Comparison of ENCODE assay signal across 12 mouse cellular contexts in genomic region chr6:145014944-145015343, GRCm38 (mm10).
DNase-seq lines count a peak whose midpoint lies in the region; ATAC-seq and TF ChIP-seq lines count a peak whose summit lies in the region.
"Had no signal": no experiment of that assay in that cellular context is flagged by ENCODE, and none has a peak within 500 bp of the region (broad histone marks: within the 10 kb centered on the region; RNA-seq: fewer than 3 reads in every experiment).

No protein-coding gene starts in this region.

- WGBS in kidney, adult 2 months: 98% methylated on average over 2 of the region's 2 CpGs
- 96% methylated on average over 2 of the region's 2 CpGs for WGBS in embryonic facial prominence, embryonic 10.5 days

- H3K4me3 ChIP-seq in kidney, adult 2 months (ENCODE audit: insufficient read depth, low read depth, low read length): no peak overlapping the region
- H3K4me3 ChIP-seq in embryonic facial prominence, embryonic 10.5 days: no peak overlapping the region
- H3K4me3 ChIP-seq: hindbrain, embryonic 12.5 days; lung, embryonic 15.5 days had no signal

- TF ChIP-seq CTCF in kidney, adult 2 months (conservative IDR thresholded peaks at IDR 0.05; ENCODE audit: insufficient read depth, insufficient read length, low read depth, low read length): no peak

- H3K27me3 ChIP-seq in kidney, adult 2 months (replicated peaks; ENCODE audit: control insufficient read depth, insufficient read depth, low read length): no peaks in the 10 kb centered on the region
- H3K27me3 ChIP-seq in embryonic facial prominence, embryonic 10.5 days (replicated peaks; ENCODE audit: low read depth, poor library complexity, severe bottlenecking): no peaks in the 10 kb centered on the region
- H3K27me3 ChIP-seq: hindbrain, embryonic 12.5 days; lung, embryonic 15.5 days had no signal

- no peak for TF ChIP-seq POLR2A in kidney, adult 2 months (IDR thresholded peaks at IDR 0.05; ENCODE audit: low read depth, low read length)

- no peaks in the 10 kb centered on the region for H3K36me3 ChIP-seq in kidney, adult 2 months (ENCODE audit: control insufficient read depth, insufficient read depth, low read length)
- H3K36me3 ChIP-seq in embryonic facial prominence, embryonic 10.5 days (replicated peaks): peaks cover 96% of the 10 kb centered on the region
- H3K36me3 ChIP-seq: lung, embryonic 15.5 days had no signal

- H3K27ac ChIP-seq in kidney, adult 2 months (ENCODE audit: insufficient read depth, low read depth, low read length): no peak overlapping the region
- no peak overlapping the region for H3K27ac ChIP-seq in embryonic facial prominence, embryonic 10.5 days (replicated peaks)
- H3K27ac ChIP-seq: hindbrain, embryonic 12.5 days; lung, embryonic 15.5 days had no signal

- H3K9me3 ChIP-seq in embryonic facial prominence, embryonic 10.5 days: peaks cover 6% of the 10 kb centered on the region; the same call in 1 of the 2 replicates
- H3K9me3 ChIP-seq: lung, embryonic 15.5 days had no signal

- no peak for ATAC-seq in CD4-positive, CD25-positive, alpha-beta regulatory T cell, adult 4 months

- peak; percentile 31 for DNase-seq in CD4-positive, CD25-positive, alpha-beta regulatory T cell, adult 2 months (ENCODE audit: low read depth, low spot score)
- peak; percentile 23 to 25 for DNase-seq in kidney, postnatal 4 days
- no peak for DNase-seq in kidney, adult 2 months
- peak; percentile 50 for DNase-seq in 3T3-L1 (ENCODE audit: low read depth, low spot score)
- DNase-seq in embryonic facial prominence, embryonic 10.5 days (ENCODE audit: low spot score): peak; percentile 20
- DNase-seq in neural tube, embryonic 10.5 days (ENCODE audit: extremely low spot score, low spot score): no peak
- DNase-seq in embryo, embryonic 9.5 days (ENCODE audit: extremely low spot score): no peak
- DNase-seq: gastrocnemius, postnatal 14 days; kidney, postnatal 25 days had no signal

- no peaks in the 10 kb centered on the region for H3K4me1 ChIP-seq in kidney, adult 2 months (ENCODE audit: control insufficient read depth, insufficient read depth, low read length)
- no peaks in the 10 kb centered on the region for H3K4me1 ChIP-seq in embryonic facial prominence, embryonic 10.5 days
- H3K4me1 ChIP-seq: hindbrain, embryonic 12.5 days had no signal

Comparison
In these comparisons a context has a peak if more than half of its experiments do, and no peak if none do; other contexts are left out.
1. DNase-seq: peak in CD4-positive, CD25-positive, alpha-beta regulatory T cell, adult 2 months (single experiment), kidney, postnatal 4 days (2 of 2), 3T3-L1 (single experiment) and embryonic facial prominence, embryonic 10.5 days (single experiment); none in kidney, adult 2 months (single experiment), neural tube, embryonic 10.5 days (single experiment) and embryo, embryonic 9.5 days (single experiment).